ENCODE assay signal across 9 mouse cellular contexts in genomic region chr11:108889121-108889520, GRCm38 (mm10). TPM values are rescaled to one million over a fixed set of nuclear protein-coding genes. Genes with fewer than 3 reads are reported as not detected.
DNase-seq lines count a peak whose midpoint lies in the region; ATAC-seq and TF ChIP-seq lines count a peak whose summit lies in the region.
"Had no signal": no experiment of that assay in that cellular context is flagged by ENCODE, and none has a peak within 500 bp of the region (broad histone marks: within the 10 kb centered on the region; RNA-seq: fewer than 3 reads in every experiment).

No protein-coding gene starts in this region.

- H3K27ac ChIP-seq in gastrocnemius, adult 2 months: no peak overlapping the region
- H3K27ac ChIP-seq in spleen, adult 2 months (ENCODE audit: insufficient read depth, low read length): no peak overlapping the region
- H3K27ac ChIP-seq in kidney, embryonic 15.5 days: no peak overlapping the region

- 0 out of 2 replicates have a peak overlapping the region, but pooled peaks have one; percentile 2 for H3K4me2 ChIP-seq in kidney, embryonic 15.5 days

- intact Hi-C loops in gastrocnemius, adult 2 months (cut with DNase I): no loop called here

- no peak for ATAC-seq in kidney, embryonic 15.5 days (replicated peaks; ENCODE audit: low FRiP score)

- no peak for TF ChIP-seq POLR2A in spleen, adult 2 months (IDR thresholded peaks at IDR 0.05; ENCODE audit: low read depth, low read length)

- WGBS in spleen, adult 2 months: 70% methylated on average over 11 of the region's 11 CpGs
- WGBS in kidney, embryonic 15.5 days: 39% methylated on average over 11 of the region's 11 CpGs

- peaks cover 6% of the 10 kb centered on the region for H3K27me3 ChIP-seq in spleen, adult 2 months (ENCODE audit: control insufficient read depth, insufficient read depth, low read length)
- H3K27me3 ChIP-seq in kidney, embryonic 15.5 days: peaks cover 5% of the 10 kb centered on the region; the same call in 1 of the 2 replicates

- DNase-seq in gastrocnemius, adult 2 months: peak; percentile 23
- DNase-seq in gastrocnemius, postnatal 10 days: no peak
- DNase-seq in spleen, adult 2 months (ENCODE audit: low read depth in 1 of 2, low spot score in 2 of 2): no peak
- no peak for DNase-seq in spleen, adult 18-20 months
- DNase-seq in naive thymus-derived CD4-positive, alpha-beta T cell, adult 2 months (ENCODE audit: low read depth): peak; percentile 77
- DNase-seq in gastrocnemius, adult 18-20 months (ENCODE audit: low spot score): no peak
- DNase-seq in frontal cortex, postnatal 25 days (ENCODE audit: low spot score in 2 of 2): no peak

- H3K4me1 ChIP-seq in spleen, adult 2 months (ENCODE audit: control insufficient read depth, insufficient read depth, insufficient read length): no peaks in the 10 kb centered on the region
- peaks cover 46% of the 10 kb centered on the region for H3K4me1 ChIP-seq in kidney, embryonic 15.5 days

- no peaks in the 10 kb centered on the region for H3K9me3 ChIP-seq in kidney, embryonic 15.5 days (replicated peaks)

- peak; percentile 67 for TF ChIP-seq CTCF in gastrocnemius, adult 2 months (IDR thresholded peaks at IDR 0.05)
- TF ChIP-seq CTCF in spleen, adult 2 months (IDR thresholded peaks at IDR 0.05; ENCODE audit: extremely low read depth, insufficient read depth, insufficient read length, insufficient replicate concordance): peak; percentile 22; the same call in 1 of the 2 replicates

- no peak overlapping the region for H3K4me3 ChIP-seq in gastrocnemius, adult 2 months
- H3K4me3 ChIP-seq in spleen, adult 2 months (ENCODE audit: extremely low read depth, insufficient read depth, insufficient read length): no peak overlapping the region
- no peak overlapping the region for H3K4me3 ChIP-seq in kidney, embryonic 15.5 days (replicated peaks)

- no peaks in the 10 kb centered on the region for H3K36me3 ChIP-seq in spleen, adult 2 months (ENCODE audit: control insufficient read depth, insufficient read depth, low read length)
- no peaks in the 10 kb centered on the region for H3K36me3 ChIP-seq in kidney, embryonic 15.5 days

- H3K9ac ChIP-seq in kidney, embryonic 15.5 days: no peak overlapping the region

RNA-seq across cellular contexts. Expression of gene Axin2, which starts 31.0 kb away (rescaled TPM):
- total RNA-seq in gastrocnemius, adult 2 months (2021): 1 to 10 TPM; 8.5 to 9.3 TPM
- total RNA-seq in gastrocnemius, postnatal 10 days (2021): 10 to 100 TPM; 10.8 to 18.6 TPM
- 4.9 TPM in 2 replicates for polyA plus RNA-seq in spleen, adult 2 months (2012; rRNA removed)
- polyA plus RNA-seq in kidney, embryonic 15.5 days (2015; fragmentation: Nextera tagmentation; extraction: Ambion mirVana): 5.8 and 7.0 TPM in 2 replicates
- total RNA-seq in gastrocnemius, adult 18-20 months (2021): 1 to 10 TPM; 5.4 to 9.6 TPM
- total RNA-seq: MEL had no signal

Comparison
In these comparisons a context has a peak if more than half of its experiments do, and no peak if none do; other contexts are left out.
1. DNase-seq: peak in gastrocnemius, adult 2 months (single experiment) and naive thymus-derived CD4-positive, alpha-beta T cell, adult 2 months (single experiment); none in gastrocnemius, postnatal 10 days (single experiment), spleen, adult 2 months (0 of 2), spleen, adult 18-20 months (0 of 2), gastrocnemius, adult 18-20 months (single experiment) and frontal cortex, postnatal 25 days (0 of 2).